Mouse (Mus musculus) E14TG2a.4 (cell line): ENCODE measurements around the gene Gm8926.
"Not testable (repeated sequence)": the region's sequence is repeated elsewhere in the genome, so short reads cannot be mapped to it uniquely, and the experiment has no call there.

Experiments
- H3K27me3 ChIP-seq: 2 replicates; pipeline ENCODE4 v1.6.1; 2014; ENCODE audit warnings: low read length, control low read depth; ENCODE audit not compliant: insufficient read depth
- H3K36me3 ChIP-seq: 2 replicates; pipeline ENCODE4 v1.6.1; 2014; ENCODE audit warnings: low read length, control low read depth; ENCODE audit not compliant: insufficient read depth
- H3K4me1 ChIP-seq: replicated peaks from 2 replicates; pipeline ENCODE4 v1.6.1; 2014; ENCODE audit warnings: low read depth, low read length, control low read depth
- H3K4me3 ChIP-seq: replicated peaks from 2 replicates; pipeline ENCODE4 v1.5.1; 2014; ENCODE audit warnings: mild to moderate bottlenecking, low read length
- H3K9me3 ChIP-seq: 2 replicates; pipeline ENCODE4 v1.6.1; 2014; ENCODE audit warnings: low read length, control low read depth

The Gm8926 gene

GRCm38 (mm10) chr5:11770248-11770647 lies at the start of gene Gm8926:
Gene Gm8926 (plus strand): TSS chr5:11770548.
- H3K27me3 ChIP-seq, result not testable (repeated sequence)

More at GRCm38 (mm10) chr5:11770248-11770647, at the start of gene Gm8926:
- H3K36me3 ChIP-seq, H3K4me1 ChIP-seq, H3K9me3 ChIP-seq, H3K4me3 ChIP-seq: not testable (repeated sequence)
